Mouse (Mus musculus) hindbrain, embryonic 11.5 days (tissue): ENCODE measurements around the gene Limch1. TPM values are rescaled to one million over a fixed set of nuclear protein-coding genes. Genes with fewer than 3 reads are reported as not detected.
A peak's percentile ranks its signal among the peaks of the same experiment; 100 is the strongest.

Experiments
- ATAC-seq: fragments of 200-750 bp; cut with Nextera tagmentation; 2 replicates; pipeline ENCODE4 v1.8.0; 2017; ENCODE audit warnings: mild to moderate bottlenecking, moderate TSS enrichment, moderate library complexity; ENCODE audit not compliant: low FRiP score
- DNase-seq: peaks from one replicate; pipeline ENCODE4 v3.0.0-alpha.2; 2015; ENCODE audit warnings: low spot score
- H3K27ac ChIP-seq: fragments of 300-500 bp; sonication (generic); 2 replicates; pipeline ENCODE4 v1.5.1; 2014; ENCODE audit warnings: mild to moderate bottlenecking, low read depth, low read length
- H3K27me3 ChIP-seq: fragments of 300-500 bp; sonication (generic); 2 replicates; pipeline ENCODE4 v1.6.1; 2014; ENCODE audit warnings: mild to moderate bottlenecking, low read length, moderate library complexity, mixed read lengths; ENCODE audit not compliant: control insufficient read depth, insufficient read depth
- H3K36me3 ChIP-seq: fragments of 300-500 bp; sonication (generic); 2 replicates; pipeline ENCODE4 v1.6.1; 2014; ENCODE audit warnings: mild to moderate bottlenecking, low read length, moderate library complexity, mixed read lengths; ENCODE audit not compliant: control insufficient read depth, insufficient read depth
- H3K4me1 ChIP-seq: fragments of 300-500 bp; sonication (generic); replicated peaks from 2 replicates; pipeline ENCODE4 v1.6.1; 2014; ENCODE audit warnings: low read length, mixed read lengths; ENCODE audit not compliant: control insufficient read depth, insufficient read depth
- H3K4me2 ChIP-seq: fragments of 300-500 bp; sonication (generic); replicated peaks from 2 replicates; pipeline ENCODE4 v1.6.1; 2014; ENCODE audit warnings: mild to moderate bottlenecking, low read depth, low read length
- H3K4me3 ChIP-seq: fragments of 300-500 bp; sonication (generic); 2 replicates; pipeline ENCODE4 v1.5.1; 2014; ENCODE audit warnings: low read depth, low read length
- H3K9ac ChIP-seq: fragments of 300-500 bp; sonication (generic); 2 replicates; pipeline ENCODE4 v1.6.1; 2014; ENCODE audit warnings: low read depth, low read length
- H3K9me3 ChIP-seq: fragments of 300-500 bp; sonication (generic); 2 replicates; pipeline ENCODE4 v1.6.1; 2016; ENCODE audit warnings: low read length; ENCODE audit not compliant: control insufficient read depth
- WGBS: fragments of 180-500 bp; shearing (Covaris S2); extraction: QIAGEN DNeasy Blood & Tissue Kit; methylation state at CpG from one replicate; pipeline ENCODE4 v1.1.7; 2014; 5-methylcytosine and 5-hydroxymethylcytosine counted together
- polyA plus RNA-seq: library from polyadenylated mRNA; unstranded; fragments of >200 nt; fragmentation: Nextera tagmentation; extraction: Ambion mirVana; gene quantifications from 2 replicates; pipeline ENCODE4 v1.2.1, GENCODE M21; 2014

The Limch1 gene
- polyA plus RNA-seq = 60.7 and 81.7 TPM in 2 replicates

GRCm38 (mm10) chr5:66745390-66745995 is at the start of gene Limch1:
Gene Limch1 (plus strand): TSS chr5:66745827.
- DNase-seq (no peak), ATAC-seq (peak; percentile 89)
- WGBS = under 1% methylated on average over 34 of the region's 50 CpGs
- Histone ChIP-seq H3K36me3 (no peaks in the 10 kb centered on the region), H3K9ac (peak within 1 kb of the TSS; percentile 74), H3K4me3 (peak within 1 kb of the TSS; percentile 67), H3K27me3 (no peaks in the 10 kb centered on the region), H3K9me3 (no peaks in the 10 kb centered on the region), H3K4me2 (peak within 1 kb of the TSS; percentile 62), H3K4me1 (peaks cover 5% of the 10 kb centered on the region; the same call in 1 of the 2 replicates), H3K27ac (peak within 1 kb of the TSS; percentile 18; the same call in 1 of the 2 replicates)

GRCm38 (mm10) chr5:66697119-66697518 is 48.5 kb upstream of the Limch1 start:
- H3K36me3 ChIP-seq = no peaks in the 10 kb centered on the region
- no peaks in the 10 kb centered on the region for H3K9me3 ChIP-seq
- H3K4me1 ChIP-seq = no peaks in the 10 kb centered on the region
- H3K27me3 ChIP-seq = no peaks in the 10 kb centered on the region
- no peak for ATAC-seq
- no peak overlapping the region for H3K4me3 ChIP-seq
- H3K4me2 ChIP-seq = no peak overlapping the region
- H3K9ac ChIP-seq = no peak overlapping the region
- H3K27ac ChIP-seq = no peak overlapping the region
- DNase-seq = peak; percentile 87

- no peak for DNase-seq
- Histone ChIP-seq H3K9ac (no peak overlapping the region), H3K4me2 (no peak overlapping the region), H3K4me3 (no peak overlapping the region), H3K4me1 (no peaks in the 10 kb centered on the region), H3K9me3 (no peaks in the 10 kb centered on the region), H3K36me3 (no peaks in the 10 kb centered on the region), H3K27ac (no peak overlapping the region), H3K27me3 (no peaks in the 10 kb centered on the region)
- WGBS = 39% methylated on average over 6 of the region's 6 CpGs
- no peak for ATAC-seq
Measured at GRCm38 (mm10) chr5:66699911-66700310, 45.7 kb upstream of the Limch1 start.

- Histone ChIP-seq H3K4me2 (no peak overlapping the region), H3K4me3 (no peak overlapping the region), H3K9ac (no peak overlapping the region), H3K9me3 (no peaks in the 10 kb centered on the region), H3K36me3 (no peaks in the 10 kb centered on the region), H3K4me1 (no peaks in the 10 kb centered on the region), H3K27me3 (no peaks in the 10 kb centered on the region), H3K27ac (no peak overlapping the region)
- no peak for DNase-seq
- ATAC-seq = no peak
- 90% methylated on average over 4 of the region's 4 CpGs for WGBS
Measured at GRCm38 (mm10) chr5:66701951-66702350, 43.7 kb upstream of the Limch1 start.

- H3K9me3 ChIP-seq = no peaks in the 10 kb centered on the region
- 55% methylated on average over 10 of the region's 10 CpGs for WGBS
- no peak overlapping the region for H3K4me2 ChIP-seq
- no peaks in the 10 kb centered on the region for H3K36me3 ChIP-seq
- H3K9ac ChIP-seq = no peak overlapping the region
- DNase-seq (no peak), ATAC-seq (no peak)
- no peak overlapping the region for H3K4me3 ChIP-seq
- H3K27me3 ChIP-seq = no peaks in the 10 kb centered on the region
- H3K27ac ChIP-seq = no peak overlapping the region
- no peaks in the 10 kb centered on the region for H3K4me1 ChIP-seq
Measured at GRCm38 (mm10) chr5:66703317-66704004, 42.2 kb upstream of the Limch1 start.

GRCm38 (mm10) chr5:66707859-66708258 is 37.8 kb upstream of the Limch1 start:
- ATAC-seq = no peak
- Histone ChIP-seq H3K9ac (no peak overlapping the region), H3K36me3 (no peaks in the 10 kb centered on the region), H3K4me3 (no peak overlapping the region), H3K27ac (no peak overlapping the region), H3K4me2 (no peak overlapping the region), H3K4me1 (no peaks in the 10 kb centered on the region), H3K27me3 (no peaks in the 10 kb centered on the region), H3K9me3 (no peaks in the 10 kb centered on the region)
- no peak for DNase-seq
- 87% methylated on average over 5 of the region's 5 CpGs for WGBS

GRCm38 (mm10) chr5:66710445-66711019 is 35.1 kb upstream of the Limch1 start:
- Histone ChIP-seq H3K36me3 (no peaks in the 10 kb centered on the region), H3K4me1 (no peaks in the 10 kb centered on the region), H3K9me3 (no peaks in the 10 kb centered on the region), H3K27me3 (0 out of 2 replicates have a peak, but pooled peaks cover 2% of the 10 kb centered on the region), H3K27ac (no peak overlapping the region), H3K9ac (no peak overlapping the region), H3K4me3 (no peak overlapping the region), H3K4me2 (no peak overlapping the region)
- WGBS = 19% methylated on average over 4 of the region's 4 CpGs
- DNase-seq (no peak), ATAC-seq (no peak)

GRCm38 (mm10) chr5:66712801-66713200 is 32.8 kb upstream of the Limch1 start:
- H3K27me3 ChIP-seq = 0 out of 2 replicates have a peak, but pooled peaks cover 2% of the 10 kb centered on the region
- ATAC-seq (no peak), DNase-seq (no peak)
- H3K27ac ChIP-seq = no peak overlapping the region
- no peak overlapping the region for H3K9ac ChIP-seq
- no peak overlapping the region for H3K4me3 ChIP-seq
- H3K4me2 ChIP-seq = no peak overlapping the region
- H3K4me1 ChIP-seq = no peaks in the 10 kb centered on the region
- H3K9me3 ChIP-seq = no peaks in the 10 kb centered on the region
- no peaks in the 10 kb centered on the region for H3K36me3 ChIP-seq
- WGBS = 68% methylated on average over 6 of the region's 6 CpGs
